Mouse (Mus musculus): ENCODE measurements at regions not wholly inside any gene's neighbourhood (a gene's known extent, or its start where the extent isn't known, plus 50 kb on each side); places are given as distances from the start of the nearest gene placed in this dataset.

DNA sequence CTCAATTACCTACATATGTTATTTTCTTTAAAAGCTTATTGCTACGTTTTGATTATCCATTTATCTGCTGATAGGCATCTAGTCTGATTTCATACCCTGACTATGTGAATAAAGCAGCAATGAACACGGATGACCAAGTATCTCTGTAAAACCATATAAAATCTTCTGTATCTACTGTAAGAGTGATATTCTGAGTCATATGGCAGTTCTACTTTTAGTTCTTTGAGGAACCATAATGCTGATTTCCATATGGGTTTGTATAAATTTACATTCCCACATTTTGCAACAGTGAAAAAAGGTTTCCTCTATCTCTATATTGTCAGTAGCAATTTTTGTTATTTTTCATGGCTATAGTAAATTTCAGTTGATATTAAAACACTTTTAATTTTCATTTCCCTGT is 280.6 kb downstream of the Fsip2 start:
- no peak for DNase-seq (ENCODE audit: low read depth)

DNA sequence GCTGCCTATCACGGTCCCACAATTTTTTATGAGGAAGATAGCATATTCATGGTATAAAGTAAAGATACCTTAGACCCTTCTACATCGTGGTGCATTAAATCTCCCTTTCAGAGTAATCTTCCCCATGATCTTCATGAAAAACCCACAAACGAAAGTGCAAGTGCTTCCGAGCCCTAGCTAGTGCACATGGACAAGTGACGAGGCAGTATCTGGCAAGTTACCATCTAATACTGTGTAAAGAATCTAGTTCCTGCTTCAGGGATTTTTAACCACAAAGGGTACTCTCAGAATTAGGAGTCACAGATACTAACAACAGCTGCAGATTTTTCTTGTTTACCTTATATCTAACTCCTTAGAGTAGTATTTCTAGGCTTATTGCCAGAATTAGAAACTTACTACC is 282.8 kb downstream of the Fsip2 start:
- DNase-seq (ENCODE audit: low read depth) = no peak

DNA sequence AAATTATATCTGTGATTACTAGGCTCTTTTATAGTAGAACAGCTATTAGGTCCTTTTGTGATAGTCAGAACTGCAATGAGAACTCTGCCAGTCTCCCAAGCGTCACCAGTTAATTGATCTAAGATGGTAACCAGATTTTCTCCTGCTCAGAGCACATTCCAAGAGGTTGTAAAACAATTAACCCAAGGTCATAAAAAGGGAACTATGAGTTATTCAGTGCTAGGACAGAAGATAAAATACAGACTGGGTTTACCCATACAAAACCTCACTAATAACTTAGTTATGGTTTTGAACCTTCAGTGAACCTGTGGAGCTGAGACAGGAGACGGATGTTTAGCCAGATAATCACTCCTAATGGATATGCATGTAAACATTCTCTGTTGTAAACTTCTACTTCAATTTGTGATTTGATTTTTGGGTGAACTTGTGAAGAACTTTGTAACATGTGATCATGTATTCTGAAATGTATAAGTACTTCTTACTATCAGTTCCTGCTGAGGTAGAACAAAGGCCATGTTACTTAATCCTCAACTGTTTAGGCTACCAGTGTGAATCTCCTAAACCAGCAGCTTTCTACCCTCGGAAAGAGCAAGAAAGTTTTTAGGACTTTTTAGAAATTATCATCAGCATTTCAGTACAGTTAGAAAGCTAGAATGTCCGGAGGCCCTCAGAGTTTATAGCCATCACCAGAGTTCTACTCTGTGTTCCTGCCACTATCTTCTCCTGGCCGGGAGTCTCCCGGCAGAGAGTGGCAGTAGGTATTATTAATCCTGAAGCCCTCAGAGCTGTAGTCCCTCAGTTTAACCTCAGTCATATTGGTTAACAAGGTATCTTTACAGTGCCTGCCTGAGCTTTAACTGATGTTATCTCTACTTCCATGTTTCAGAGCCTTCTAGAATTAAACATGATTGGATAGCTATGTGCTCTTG is 308.0 kb downstream of the Fsip2 start:
- DNase-seq (ENCODE audit: low read depth) = no peak

DNA sequence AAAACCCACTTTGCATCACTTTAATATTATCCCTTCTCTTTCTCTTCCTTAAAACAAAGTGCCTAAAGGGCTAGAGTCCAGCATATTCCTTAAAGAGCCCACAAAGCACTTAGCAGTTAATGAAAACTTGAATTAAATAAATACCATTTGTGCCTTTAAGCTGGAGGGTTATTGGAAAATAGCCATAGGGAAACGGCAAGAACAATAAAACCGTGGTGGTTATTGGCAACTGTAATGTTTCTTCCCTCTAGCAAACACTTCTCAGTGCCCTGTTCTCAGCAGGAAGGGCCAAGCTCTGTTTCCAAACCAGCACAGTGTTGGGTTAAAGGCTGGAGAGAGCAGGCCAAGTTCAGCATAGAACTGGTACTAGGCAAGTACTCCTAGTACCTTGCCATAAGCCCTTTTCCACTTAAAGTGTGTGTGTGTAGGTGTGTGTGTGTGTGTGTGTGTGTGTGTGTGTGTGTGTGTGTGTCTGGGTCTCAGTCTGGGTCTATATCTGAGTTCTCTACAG is 313.4 kb downstream of the Fsip2 start:
- DNase-seq (ENCODE audit: low read depth) = no peak

DNA sequence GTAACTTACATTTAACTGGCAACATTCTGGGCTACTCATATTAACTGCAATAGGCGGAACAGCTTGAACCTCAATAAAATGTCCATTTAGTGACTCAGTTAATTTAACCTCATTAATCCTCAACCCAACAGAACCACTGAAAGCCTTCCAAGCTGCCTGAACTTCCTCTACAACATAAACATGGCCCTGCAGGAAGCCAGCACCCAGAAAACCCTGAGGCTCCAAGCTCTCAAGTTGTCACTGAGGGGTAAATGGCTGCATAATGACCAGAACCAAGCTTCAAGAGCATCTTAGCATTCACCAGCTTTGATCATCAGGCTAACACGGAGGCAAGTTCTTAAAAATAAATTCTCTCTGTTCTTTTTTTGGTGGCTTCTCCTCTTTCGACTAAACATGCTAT is 315.2 kb downstream of the Fsip2 start:
- DNase-seq (ENCODE audit: low read depth) = no peak

DNA sequence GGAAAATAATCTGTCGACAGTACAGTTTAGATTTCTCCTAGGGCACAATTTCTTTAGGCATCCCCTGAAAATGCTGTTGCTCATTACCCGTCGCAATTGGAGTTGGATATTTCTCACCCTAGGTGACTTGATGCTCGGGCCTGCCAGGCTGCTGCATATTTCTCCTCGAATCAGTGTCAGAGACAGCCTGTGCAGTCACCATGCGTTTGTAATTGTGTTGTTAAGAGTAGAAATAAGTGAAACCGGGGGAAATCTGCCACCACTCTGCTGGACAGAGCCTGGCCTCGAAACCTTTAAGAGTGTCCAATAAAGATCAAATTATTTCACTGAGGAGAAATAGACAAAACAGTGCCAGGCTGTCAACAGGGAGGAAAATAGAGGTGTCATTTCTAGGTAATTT is 340.7 kb upstream of the Zc3h15 start:
- no peak for DNase-seq (ENCODE audit: low read depth)

DNA sequence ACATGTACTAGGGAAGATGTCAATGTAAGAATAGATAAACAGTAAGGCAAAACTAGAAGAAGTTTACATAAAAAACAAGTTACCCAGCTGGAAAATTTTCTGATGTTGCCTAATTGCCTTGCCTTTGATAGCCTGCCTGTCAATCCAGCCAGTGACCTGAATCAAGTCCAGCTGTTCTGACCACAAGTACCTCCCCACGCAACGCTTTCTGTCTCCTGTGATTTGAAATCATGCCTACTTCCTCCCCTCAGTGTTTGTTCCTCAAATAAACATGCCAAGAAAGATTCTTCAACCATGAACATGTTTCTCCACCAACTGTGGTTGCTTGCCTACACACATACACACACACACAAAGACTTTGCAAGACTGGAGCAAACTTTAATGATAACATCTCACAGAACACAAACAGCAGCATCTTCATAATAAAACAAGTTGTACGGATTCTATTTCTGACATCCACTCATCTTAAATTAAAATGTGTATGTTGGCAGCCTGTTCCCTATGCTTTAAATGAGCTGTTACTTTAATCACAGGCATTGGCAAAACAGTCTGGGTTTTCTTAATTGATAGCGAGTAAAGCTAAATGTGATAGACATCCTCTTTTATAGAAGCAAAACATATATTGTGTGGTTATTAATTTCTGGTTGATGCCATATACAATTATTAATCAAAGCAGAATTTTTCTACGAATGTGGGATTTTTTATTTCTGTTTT is 312.0 kb upstream of the Zc3h15 start:
- DNase-seq (ENCODE audit: low read depth) = peak; percentile 3

DNA sequence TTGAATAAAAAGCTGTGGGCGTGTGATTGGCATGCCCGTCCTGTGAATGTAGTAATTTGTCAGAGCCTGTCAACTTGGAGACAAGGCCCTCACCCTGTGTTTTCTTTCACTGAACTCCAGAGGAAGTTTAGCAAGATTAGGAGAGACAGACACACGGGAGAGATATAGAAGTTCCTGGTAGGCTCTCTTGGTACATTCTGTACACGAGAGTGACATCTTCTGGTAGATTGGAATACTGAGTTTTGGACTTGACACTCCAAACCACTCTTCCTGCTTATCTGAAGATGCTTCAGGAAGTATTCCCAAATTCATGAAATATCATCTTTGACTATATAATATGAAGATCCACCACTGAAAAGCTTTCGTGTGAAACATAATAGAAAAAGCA is 311.5 kb upstream of the Zc3h15 start:
- DNase-seq (ENCODE audit: low read depth) = peak; percentile 36

DNA sequence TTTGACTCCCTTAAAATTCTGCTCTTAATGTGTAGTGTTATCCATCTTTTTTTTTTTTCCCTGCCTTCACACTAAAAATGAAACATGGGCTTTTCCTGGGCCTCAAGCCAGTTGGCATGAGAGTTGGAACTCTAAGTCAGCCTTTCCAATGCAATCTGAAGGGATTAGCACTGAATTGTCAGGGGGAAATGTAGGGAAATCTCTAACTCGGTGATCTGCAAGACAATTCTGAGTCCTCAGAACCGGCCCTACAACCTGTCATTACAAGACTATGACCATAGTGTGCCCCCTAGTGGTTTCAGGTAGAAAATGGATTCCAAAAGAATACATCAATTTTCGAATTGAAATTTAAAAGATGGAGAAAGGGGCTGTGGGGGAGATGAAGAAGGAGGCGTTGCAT is 306.9 kb upstream of the Zc3h15 start:
- peak; percentile 24 for DNase-seq (ENCODE audit: low read depth)

DNA sequence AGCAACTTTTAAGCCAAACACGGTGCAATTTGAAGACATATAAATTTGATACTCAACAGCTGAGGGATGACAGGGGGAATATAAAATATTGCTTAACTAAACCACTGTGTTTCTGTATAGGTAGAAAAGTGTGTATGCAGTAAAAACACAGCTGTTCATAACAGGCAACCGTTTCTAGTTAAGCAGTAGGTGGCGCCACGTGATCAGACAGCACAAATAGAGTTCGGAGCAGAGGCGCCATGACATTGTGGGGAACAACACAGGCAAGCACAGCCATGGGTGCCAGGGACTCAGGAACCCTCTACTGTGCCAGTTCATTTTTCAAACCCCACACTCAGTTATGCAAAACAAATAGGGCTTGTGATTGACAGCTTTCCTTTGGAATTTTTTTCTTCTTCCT is 304.1 kb upstream of the Zc3h15 start:
- DNase-seq (ENCODE audit: low read depth) = peak; percentile 5
